Mouse (Mus musculus) mouse trophoblast stem cell (cell line): ENCODE results near the gene Olfr698.
"Not testable (repeated sequence)": the region's sequence is repeated elsewhere in the genome, so short reads cannot be mapped to it uniquely, and the experiment has no call there.

Experiments used
- in situ Hi-C, 2 experiments: fragments of 300-500 bp; cut with MseI, MboI; formaldehyde crosslinking; loops; 2 replicates in 1 of 2; 3 replicates in 1 of 2; pipeline ENCODE4 v1.15.1; 2025

Gene Olfr698

GRCm38 (mm10) chr7:106755297-106755696 is at the start of gene Olfr698:
Gene Olfr698, minus strand, starts transcription at chr7:106755397.
- in situ Hi-C loops: no loop called here

- in situ Hi-C loops: loop anchor here in 1 of 2 experiments (25.0 kb wide), 1 partner anchor 556 kb away; no protein-coding TSS in a partner anchor
These were observed 37.9 kb upstream of the Olfr698 start, which contains the start of gene Olfr699 for GRCm38 (mm10) chr7:106793098-106793497. Gene Olfr699, minus strand, starts transcription at chr7:106793198.

- in situ Hi-C loops: loop anchor here in 1 of 2 experiments (25.0 kb wide), 1 partner anchor 551 kb away; no protein-coding TSS in a partner anchor
These were observed 33.1 kb upstream of the Olfr698 start for GRCm38 (mm10) chr7:106788330-106788729.

- in situ Hi-C loops: not testable (repeated sequence)
These were observed 5.8 kb upstream of the Olfr698 start for GRCm38 (mm10) chr7:106761008-106761407.

GRCm38 (mm10) chr7:106758800-106759199 is 3.6 kb upstream of the Olfr698 start:
- in situ Hi-C loops: no loop called here

GRCm38 (mm10) chr7:106745811-106746210 is 9.4 kb downstream of the Olfr698 start:
- in situ Hi-C loops: no loop called here

- in situ Hi-C loops: no loop called here
These were observed 12.9 kb downstream of the Olfr698 start, which contains the start of gene Olfr697 for GRCm38 (mm10) chr7:106742343-106742742. Gene Olfr697, minus strand, starts transcription at chr7:106742443.

GRCm38 (mm10) chr7:106737028-106737427 is 18.2 kb downstream of the Olfr698 start:
- in situ Hi-C loops: no loop called here

GRCm38 (mm10) chr7:106733717-106734116 is 21.5 kb downstream of the Olfr698 start:
- in situ Hi-C loops: no loop called here

- in situ Hi-C loops: not testable (repeated sequence)
These were observed 29.5 kb downstream of the Olfr698 start for GRCm38 (mm10) chr7:106725654-106726053.

GRCm38 (mm10) chr7:106716296-106716695 is 38.9 kb downstream of the Olfr698 start, which contains the start of gene Olfr695:
Gene Olfr695, minus strand, starts transcription at chr7:106716396.
- in situ Hi-C loops: no loop called here

- in situ Hi-C loops: no loop called here
These were observed 43.7 kb downstream of the Olfr698 start for GRCm38 (mm10) chr7:106711463-106711862.

GRCm38 (mm10) chr7:106707705-106708104 is 47.5 kb downstream of the Olfr698 start:
- in situ Hi-C loops: not testable (repeated sequence)
